Mouse (Mus musculus) 3134 (cell line): ENCODE results near the gene Cyp4f16.
"Not testable (repeated sequence)": the region's sequence is repeated elsewhere in the genome, so short reads cannot be mapped to it uniquely, and the experiment has no call there.

Source experiments
- DNase-seq: peaks from one replicate; pipeline ENCODE4 v3.0.0-alpha.2; 2011; ENCODE audit warnings: low spot score; ENCODE audit not compliant: insufficient read length; ENCODE audit errors: extremely low read depth

Gene Cyp4f16

DNA sequence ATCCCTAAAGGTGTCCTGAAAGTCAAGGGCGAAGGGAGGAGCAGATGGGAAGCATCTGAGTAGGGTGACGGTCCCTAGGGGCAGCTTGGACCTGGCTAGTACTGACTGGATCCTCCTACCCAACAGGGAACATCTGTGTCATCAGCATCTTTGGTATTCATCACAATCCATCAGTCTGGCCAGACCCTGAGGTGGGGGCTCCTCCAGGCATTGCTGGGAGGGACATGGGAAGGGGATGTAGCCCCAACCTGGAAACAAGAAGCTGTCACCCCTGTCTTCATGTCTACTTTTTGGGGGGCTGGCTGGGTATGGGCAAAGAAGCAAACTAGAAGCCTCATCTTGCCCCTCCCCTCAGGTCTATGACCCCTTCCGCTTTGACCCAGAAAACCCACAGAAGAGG lies 14.0 kb downstream of the Cyp4f16 start:
- not testable (repeated sequence) for DNase-seq

- DNase-seq = no peak
These were observed 14.8 kb downstream of the Cyp4f16 start for GRCm38 (mm10) chr17:32550900-32551770.

DNA sequence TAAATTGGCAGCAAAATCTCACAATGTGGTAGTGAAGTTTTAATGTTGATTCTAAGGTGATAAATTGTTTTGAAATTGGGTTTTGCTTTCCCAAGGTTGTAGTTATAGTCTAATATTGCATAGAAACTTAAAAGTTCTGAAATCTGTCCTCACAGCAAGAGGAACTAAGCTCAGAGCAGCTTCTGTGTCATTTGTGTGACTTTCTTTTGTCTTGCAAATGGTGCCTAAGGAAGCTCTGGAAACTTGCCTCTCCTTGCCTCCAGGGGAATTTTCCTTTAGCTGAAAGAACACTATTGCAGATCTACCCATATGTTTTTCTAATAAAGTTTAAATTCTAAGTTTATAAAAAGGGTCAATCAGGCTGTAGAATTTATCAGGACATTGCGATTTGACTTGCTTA lies 16.7 kb downstream of the Cyp4f16 start:
- DNase-seq = not testable (repeated sequence)

GRCm38 (mm10) chr17:32554368-32554767 lies 18.0 kb downstream of the Cyp4f16 start:
- not testable (repeated sequence) for DNase-seq

- not testable (repeated sequence) for DNase-seq
These were observed 26.9 kb downstream of the Cyp4f16 start for GRCm38 (mm10) chr17:32563301-32563700.

- DNase-seq = not testable (repeated sequence)
These were observed 36.9 kb downstream of the Cyp4f16 start for GRCm38 (mm10) chr17:32573286-32573685.

DNA sequence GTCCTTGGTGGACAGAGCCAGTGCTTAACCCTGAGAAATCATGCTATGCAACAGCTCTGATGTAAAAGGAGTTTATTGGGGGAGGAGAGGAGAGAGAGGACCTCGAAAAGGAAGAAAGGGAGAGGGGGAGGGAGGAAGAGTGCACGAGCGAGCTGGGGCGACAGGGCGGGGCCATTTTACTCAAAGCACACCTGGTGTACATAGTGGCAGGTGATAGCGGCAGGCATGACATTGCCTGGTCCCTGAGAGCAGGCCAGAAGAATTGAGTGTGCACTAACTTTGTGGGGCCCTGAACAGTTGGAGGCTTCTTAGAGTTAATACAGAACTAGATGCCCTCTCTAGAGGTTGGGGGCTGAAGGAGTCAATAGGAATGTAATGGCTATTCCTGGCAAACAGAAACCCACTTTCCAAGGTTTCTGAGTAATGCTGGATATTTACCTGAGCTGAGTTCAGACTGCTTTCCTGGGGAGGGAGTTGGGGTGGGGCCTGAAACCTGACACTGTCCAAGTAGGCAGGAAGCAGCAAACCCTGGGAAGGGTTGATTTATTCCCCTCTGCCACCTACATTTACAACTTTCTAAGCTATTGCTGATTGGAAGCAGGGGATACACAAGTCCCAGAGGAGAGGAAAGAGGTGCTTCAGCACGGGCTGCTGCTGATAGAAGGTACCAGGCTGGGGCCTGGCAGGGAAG lies 41.3 kb downstream of the Cyp4f16 start:
- no peak for DNase-seq

GRCm38 (mm10) chr17:32596494-32596893 lies 60.1 kb downstream of the Cyp4f16 start:
- no peak for DNase-seq
